Mouse (Mus musculus) thymus, postnatal 10 days (tissue): Measurements from ENCODE around the gene Siglec1.
"Not testable (repeated sequence)": the region's sequence is repeated elsewhere in the genome, so short reads cannot be mapped to it uniquely, and the experiment has no call there.

Experiments
- DNase-seq, 2 experiments: peaks; one replicate each; pipeline ENCODE4 v3.0.0; 2021; ENCODE audit warnings: low spot score in 2 of 2

The Siglec1 gene

GRCm38 (mm10) chr2:131086667-131087390 lies at the start of gene Siglec1:
Gene Siglec1, minus strand, starts transcription at chr2:131086765.
- no peak for DNase-seq

GRCm38 (mm10) chr2:131135521-131136139 lies 49.1 kb upstream of the Siglec1 start:
- DNase-seq = no peak

- no peak for DNase-seq
Measured at GRCm38 (mm10) chr2:131134826-131135400, 48.3 kb upstream of the Siglec1 start.

GRCm38 (mm10) chr2:131134381-131134780 lies 47.8 kb upstream of the Siglec1 start:
- no peak for DNase-seq

GRCm38 (mm10) chr2:131132930-131133547 lies 46.5 kb upstream of the Siglec1 start, which contains the start of gene Gm11037:
Gene Gm11037, plus strand, starts transcription at chr2:131133497.
- no peak for DNase-seq

GRCm38 (mm10) chr2:131132111-131132888 lies 45.7 kb upstream of the Siglec1 start:
- no peak for DNase-seq

- DNase-seq = no peak
Measured at GRCm38 (mm10) chr2:131130849-131131248, 44.3 kb upstream of the Siglec1 start.

GRCm38 (mm10) chr2:131129836-131130235 lies 43.3 kb upstream of the Siglec1 start:
- DNase-seq = no peak

GRCm38 (mm10) chr2:131128636-131129157 lies 42.1 kb upstream of the Siglec1 start:
- DNase-seq = no peak

GRCm38 (mm10) chr2:131128211-131128610 lies 41.6 kb upstream of the Siglec1 start:
- DNase-seq = no peak

- no peak for DNase-seq
Measured at GRCm38 (mm10) chr2:131127161-131127730, 40.7 kb upstream of the Siglec1 start, which contains the start of gene Hspa12b. Gene Hspa12b, plus strand, starts transcription at chr2:131127280.

- no peak for DNase-seq
Measured at GRCm38 (mm10) chr2:131125964-131126815, 39.6 kb upstream of the Siglec1 start.

GRCm38 (mm10) chr2:131125157-131125963 lies 38.8 kb upstream of the Siglec1 start:
- DNase-seq = no peak

- no peak for DNase-seq
Measured at GRCm38 (mm10) chr2:131124166-131124565, 37.6 kb upstream of the Siglec1 start.

GRCm38 (mm10) chr2:131118968-131119574 lies 32.5 kb upstream of the Siglec1 start:
- no peak for DNase-seq

- no peak for DNase-seq
Measured at GRCm38 (mm10) chr2:131105989-131106388, 19.4 kb upstream of the Siglec1 start.

- not testable (repeated sequence) for DNase-seq
Measured at GRCm38 (mm10) chr2:131105061-131105460, 18.5 kb upstream of the Siglec1 start.

GRCm38 (mm10) chr2:131104021-131104420 lies 17.5 kb upstream of the Siglec1 start:
- no peak for DNase-seq

- no peak for DNase-seq
Measured at GRCm38 (mm10) chr2:131101530-131101929, 15.0 kb upstream of the Siglec1 start.
